Mouse (Mus musculus) limb, embryonic 12.5 days (tissue): ENCODE data around the gene Cyp26a1. TPM values are rescaled to one million over a fixed set of nuclear protein-coding genes. Genes with fewer than 3 reads are reported as not detected.

ENCODE experiments used
- ATAC-seq: fragments of 200-750 bp; cut with Nextera tagmentation; 2 replicates; pipeline ENCODE4 v1.8.0; 2017; ENCODE audit warnings: low read depth, moderate TSS enrichment; ENCODE audit not compliant: insufficient number of reproducible peaks, insufficient read depth, low FRiP score, low TSS enrichment
- H3K27ac ChIP-seq: fragments of 300-500 bp; sonication (generic); 2 replicates; pipeline ENCODE4 v1.5.1; 2016; ENCODE audit warnings: mild to moderate bottlenecking, moderate library complexity
- H3K27me3 ChIP-seq: fragments of 300-500 bp; sonication (generic); 2 replicates; pipeline ENCODE4 v1.6.1; 2016; ENCODE audit warnings: mild to moderate bottlenecking, moderate library complexity
- H3K36me3 ChIP-seq: fragments of 300-500 bp; sonication (generic); 2 replicates; pipeline ENCODE4 v1.6.1; 2016; ENCODE audit warnings: mild to moderate bottlenecking, moderate library complexity
- H3K4me1 ChIP-seq: fragments of 300-500 bp; sonication (generic); replicated peaks from 2 replicates; pipeline ENCODE4 v1.6.1; 2016
- H3K4me2 ChIP-seq: fragments of 300-500 bp; sonication (generic); 2 replicates; pipeline ENCODE4 v1.6.1; 2016; ENCODE audit warnings: mild to moderate bottlenecking, moderate library complexity
- H3K4me3 ChIP-seq: fragments of 300-500 bp; sonication (generic); replicated peaks from 2 replicates; pipeline ENCODE4 v1.5.1; 2016; ENCODE audit warnings: mild to moderate bottlenecking
- H3K9ac ChIP-seq: fragments of 300-500 bp; sonication (generic); replicated peaks from 2 replicates; pipeline ENCODE4 v1.6.1; 2016; ENCODE audit warnings: mild to moderate bottlenecking, moderate library complexity
- H3K9me3 ChIP-seq: fragments of 300-500 bp; sonication (generic); 2 replicates; pipeline ENCODE4 v1.6.1; 2016; ENCODE audit warnings: mild to moderate bottlenecking, moderate library complexity
- WGBS: fragments of 180-500 bp; shearing (Covaris S2); methylation state at CpG from one replicate; pipeline ENCODE4 v1.1.7; 2016; 5-methylcytosine and 5-hydroxymethylcytosine counted together
- polyA plus RNA-seq: library from polyadenylated mRNA; unstranded; fragments of >200 nt; fragmentation: Nextera tagmentation; extraction: Ambion mirVana; gene quantifications from 2 replicates; pipeline ENCODE4 v1.2.1, GENCODE M21; 2016

Cyp26a1 gene
- 6.0 and 6.6 TPM in 2 replicates for polyA plus RNA-seq

DNA sequence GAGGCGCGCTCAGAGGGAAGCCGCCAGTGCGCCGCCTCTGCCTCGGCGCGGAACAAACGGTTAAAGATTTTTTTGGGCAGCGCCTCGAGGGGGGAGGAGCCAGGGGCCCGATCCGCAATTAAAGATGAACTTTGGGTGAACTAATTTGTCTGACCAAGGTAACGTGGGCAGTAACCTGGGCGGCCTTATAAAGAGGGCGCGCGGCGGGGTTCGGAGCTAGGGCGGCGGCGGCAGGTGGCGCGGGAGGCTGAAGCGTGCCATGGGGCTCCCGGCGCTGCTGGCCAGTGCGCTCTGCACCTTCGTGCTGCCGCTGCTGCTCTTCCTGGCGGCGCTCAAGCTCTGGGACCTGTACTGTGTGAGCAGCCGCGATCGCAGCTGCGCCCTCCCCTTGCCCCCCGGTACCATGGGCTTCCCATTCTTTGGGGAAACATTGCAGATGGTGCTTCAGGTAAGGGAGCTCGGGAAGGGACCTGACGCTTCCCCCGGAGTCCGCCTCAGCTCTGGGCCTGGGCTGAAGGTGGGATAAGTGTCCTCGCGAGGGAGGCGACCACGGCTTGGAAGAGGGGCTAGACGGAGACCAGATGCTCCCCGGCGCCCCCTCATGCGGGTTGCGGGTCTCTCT is at the start of gene Cyp26a1:
TSS of gene Cyp26a1 (plus strand) at position 148 of the 622 bp plus-strand sequence.
- no peak within 1 kb of the TSS for H3K27ac ChIP-seq
- under 1% methylated on average over 51 of the region's 51 CpGs for WGBS
- peak within 1 kb of the TSS; percentile 39 for H3K4me3 ChIP-seq
- ATAC-seq, result no peak
- H3K27me3 ChIP-seq, result peaks cover 98% of the 10 kb centered on the region
- H3K9ac ChIP-seq, result 0 out of 2 replicates have a peak within 1 kb of the TSS, but pooled peaks have one; percentile 19
- no peaks in the 10 kb centered on the region for H3K36me3 ChIP-seq
- no peaks in the 10 kb centered on the region for H3K9me3 ChIP-seq
- peak within 1 kb of the TSS; percentile 57 for H3K4me2 ChIP-seq
- peaks cover 46% of the 10 kb centered on the region for H3K4me1 ChIP-seq

GRCm38 (mm10) chr19:37647994-37648393 is 49.6 kb upstream of the Cyp26a1 start:
- no peak overlapping the region for H3K4me3 ChIP-seq
- H3K27ac ChIP-seq, result no peak overlapping the region
- no peak overlapping the region for H3K9ac ChIP-seq
- ATAC-seq, result no peak
- no peak overlapping the region for H3K4me2 ChIP-seq
- no peaks in the 10 kb centered on the region for H3K27me3 ChIP-seq
- no peaks in the 10 kb centered on the region for H3K4me1 ChIP-seq
- H3K36me3 ChIP-seq, result no peaks in the 10 kb centered on the region
- H3K9me3 ChIP-seq, result no peaks in the 10 kb centered on the region
- 29% methylated on average over 2 of the region's 2 CpGs for WGBS

DNA sequence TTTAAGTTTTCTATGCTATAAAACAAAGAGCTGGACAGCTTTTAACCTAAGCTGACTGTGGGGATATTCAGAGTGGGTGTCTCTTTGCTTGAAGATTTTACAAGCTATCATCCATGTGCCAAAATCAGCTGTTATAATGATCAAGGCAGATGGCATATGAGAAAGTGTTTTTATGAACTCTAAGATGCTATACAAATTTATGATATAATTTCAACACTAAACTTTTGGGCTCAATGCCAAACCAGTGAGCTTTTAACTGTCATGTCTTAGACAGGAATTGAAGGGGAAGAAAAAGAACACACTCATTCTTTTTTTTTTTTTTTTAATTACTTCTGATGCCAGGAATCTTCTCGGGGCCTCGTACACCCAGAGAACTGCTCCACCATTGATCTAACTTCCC is 47.1 kb upstream of the Cyp26a1 start:
- no peak for ATAC-seq
- no peaks in the 10 kb centered on the region for H3K36me3 ChIP-seq
- no peaks in the 10 kb centered on the region for H3K9me3 ChIP-seq
- H3K4me1 ChIP-seq, result no peaks in the 10 kb centered on the region
- no peaks in the 10 kb centered on the region for H3K27me3 ChIP-seq
- H3K4me2 ChIP-seq, result no peak overlapping the region
- H3K9ac ChIP-seq, result no peak overlapping the region
- no peak overlapping the region for H3K4me3 ChIP-seq
- 63% methylated on average over 2 of the region's 2 CpGs for WGBS
- no peak overlapping the region for H3K27ac ChIP-seq

DNA sequence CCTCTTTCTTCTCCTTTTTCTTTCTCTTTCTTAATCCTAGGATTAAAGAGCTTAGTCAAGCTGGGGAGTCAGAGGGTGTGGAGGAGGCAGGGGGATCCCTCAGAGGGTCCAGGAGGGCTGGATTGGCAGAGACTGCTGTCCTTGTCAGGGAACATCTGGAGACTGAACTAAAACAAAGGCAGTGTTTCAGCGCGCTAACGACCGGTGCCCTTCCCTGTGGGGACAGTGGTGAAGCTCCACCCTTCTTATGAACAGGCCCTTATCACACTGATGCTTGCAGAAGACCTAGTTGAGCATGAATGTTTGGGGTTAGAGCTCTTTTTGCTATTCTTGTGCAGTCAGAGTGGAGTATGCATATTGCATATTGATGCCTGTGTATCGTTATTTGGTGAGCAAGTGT is 43.6 kb upstream of the Cyp26a1 start:
- WGBS, result 55% methylated on average over 5 of the region's 5 CpGs
- no peaks in the 10 kb centered on the region for H3K36me3 ChIP-seq
- no peaks in the 10 kb centered on the region for H3K9me3 ChIP-seq
- no peak overlapping the region for H3K4me2 ChIP-seq
- H3K4me3 ChIP-seq, result no peak overlapping the region
- no peak for ATAC-seq
- H3K4me1 ChIP-seq, result no peaks in the 10 kb centered on the region
- H3K27me3 ChIP-seq, result no peaks in the 10 kb centered on the region
- H3K27ac ChIP-seq, result no peak overlapping the region
- no peak overlapping the region for H3K9ac ChIP-seq

GRCm38 (mm10) chr19:37656441-37656840 is 41.2 kb upstream of the Cyp26a1 start:
- Histone ChIP-seq H3K27ac (no peak overlapping the region), H3K4me3 (no peak overlapping the region), H3K27me3 (no peaks in the 10 kb centered on the region), H3K9ac (no peak overlapping the region), H3K4me1 (no peaks in the 10 kb centered on the region), H3K36me3 (no peaks in the 10 kb centered on the region), H3K4me2 (no peak overlapping the region), H3K9me3 (no peaks in the 10 kb centered on the region)
- WGBS, result 7% methylated on average over 9 of the region's 9 CpGs
- no peak for ATAC-seq

DNA sequence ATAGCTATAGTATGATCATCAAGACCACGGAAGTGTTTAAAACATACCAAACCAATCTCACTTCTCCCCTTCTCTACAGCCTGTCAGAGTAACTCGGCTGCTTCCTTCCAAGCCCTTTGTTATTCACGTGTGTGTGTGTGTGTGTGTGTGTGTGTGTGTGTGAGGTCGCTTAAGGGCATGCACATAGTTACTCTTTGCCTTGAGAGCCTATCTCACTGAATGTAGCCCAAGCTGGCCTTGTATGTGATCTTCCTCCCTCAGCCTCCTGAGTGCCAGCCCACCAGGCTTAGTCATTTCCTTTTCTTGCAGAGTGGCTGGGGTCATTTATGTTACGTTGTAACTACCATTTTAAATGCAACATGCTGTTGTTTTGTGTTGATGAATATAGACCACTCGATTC is 32.3 kb upstream of the Cyp26a1 start:
- Histone ChIP-seq H3K36me3 (no peaks in the 10 kb centered on the region), H3K4me2 (no peak overlapping the region), H3K4me1 (no peaks in the 10 kb centered on the region), H3K9ac (no peak overlapping the region), H3K27ac (no peak overlapping the region), H3K27me3 (no peaks in the 10 kb centered on the region), H3K4me3 (no peak overlapping the region), H3K9me3 (no peaks in the 10 kb centered on the region)
- 77% methylated on average over 6 of the region's 6 CpGs for WGBS
- ATAC-seq, result no peak

DNA sequence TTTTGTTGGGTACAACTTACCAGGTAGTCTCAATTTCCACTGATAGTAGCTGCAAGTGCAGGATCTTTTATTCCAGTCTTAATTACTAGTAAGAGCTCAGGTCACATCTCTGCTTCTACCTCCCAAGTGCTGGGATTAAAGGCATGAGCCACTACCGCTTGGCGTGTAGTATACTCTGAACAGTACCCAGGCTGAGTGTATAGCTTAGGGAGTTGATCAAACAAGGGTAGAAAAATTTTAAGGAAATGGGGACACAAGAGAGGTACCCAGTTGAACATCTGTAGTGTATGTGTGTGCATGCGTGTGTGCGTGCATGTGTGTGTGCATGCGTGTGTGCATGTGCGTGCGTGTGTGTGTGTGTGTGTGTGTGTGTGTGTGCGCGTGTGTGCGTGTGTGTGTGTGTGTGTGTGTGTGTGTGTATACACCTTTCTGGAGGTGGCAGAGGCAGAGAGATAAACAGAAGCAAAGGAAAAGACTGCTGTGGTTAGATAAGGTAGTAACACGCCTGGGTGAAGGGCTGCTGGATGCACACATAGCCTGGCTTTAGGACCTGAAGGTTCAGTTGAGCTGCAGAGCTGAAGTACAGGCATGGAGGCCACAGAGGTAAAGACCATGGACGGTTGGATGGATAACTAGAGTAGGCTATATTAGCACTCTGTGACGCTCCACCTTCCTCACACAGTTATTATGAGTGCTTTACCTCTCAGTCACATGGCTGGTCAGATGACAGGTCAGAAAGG is 29.6 kb upstream of the Cyp26a1 start:
- no peaks in the 10 kb centered on the region for H3K27me3 ChIP-seq
- H3K4me1 ChIP-seq, result no peaks in the 10 kb centered on the region
- H3K27ac ChIP-seq, result no peak overlapping the region
- H3K9ac ChIP-seq, result no peak overlapping the region
- H3K4me3 ChIP-seq, result no peak overlapping the region
- H3K36me3 ChIP-seq, result no peaks in the 10 kb centered on the region
- WGBS, result 86% methylated on average over 13 of the region's 13 CpGs
- ATAC-seq, result no peak
- H3K4me2 ChIP-seq, result no peak overlapping the region
- H3K9me3 ChIP-seq, result no peaks in the 10 kb centered on the region

- no peak overlapping the region for H3K9ac ChIP-seq
- WGBS, result 87% methylated on average over 5 of the region's 5 CpGs
- no peak for ATAC-seq
Observed at GRCm38 (mm10) chr19:37668657-37669056, 28.9 kb upstream of the Cyp26a1 start.

DNA sequence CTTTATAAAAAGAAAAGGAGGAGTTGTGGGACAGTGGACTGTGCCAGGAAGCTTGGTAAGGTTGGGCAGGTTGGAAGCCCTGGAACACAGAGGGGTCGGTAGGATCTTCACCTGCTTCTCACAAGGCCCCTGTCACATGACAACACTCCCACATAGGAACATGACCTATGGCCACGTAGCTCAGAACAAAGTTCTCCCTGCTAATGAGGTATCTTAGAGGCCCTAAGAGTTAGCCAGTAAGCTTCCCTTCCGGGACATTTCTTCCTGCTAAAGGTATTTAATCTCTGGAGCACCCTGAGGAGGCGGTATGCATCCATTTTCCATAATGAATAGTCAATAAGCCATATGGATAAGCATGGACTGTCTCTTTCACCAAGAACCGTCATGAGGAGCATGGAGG is 28.1 kb upstream of the Cyp26a1 start:
- H3K9ac ChIP-seq, result no peak overlapping the region
- no peak overlapping the region for H3K27ac ChIP-seq
- ATAC-seq, result no peak
- H3K4me2 ChIP-seq, result no peak overlapping the region
- H3K4me1 ChIP-seq, result no peaks in the 10 kb centered on the region
- no peaks in the 10 kb centered on the region for H3K36me3 ChIP-seq
- no peaks in the 10 kb centered on the region for H3K27me3 ChIP-seq
- WGBS, result 87% methylated on average over 5 of the region's 5 CpGs
- no peaks in the 10 kb centered on the region for H3K9me3 ChIP-seq
- no peak overlapping the region for H3K4me3 ChIP-seq

More at GRCm38 (mm10) chr19:37668657-37669056, 28.9 kb upstream of the Cyp26a1 start:
- H3K27ac ChIP-seq, result no peak overlapping the region
- no peaks in the 10 kb centered on the region for H3K27me3 ChIP-seq
- no peaks in the 10 kb centered on the region for H3K9me3 ChIP-seq
- H3K4me1 ChIP-seq, result no peaks in the 10 kb centered on the region
- H3K4me2 ChIP-seq, result no peak overlapping the region
- no peak overlapping the region for H3K4me3 ChIP-seq
- H3K36me3 ChIP-seq, result no peaks in the 10 kb centered on the region

- Histone ChIP-seq H3K27me3 (0 out of 2 replicates have a peak, but pooled peaks cover 4% of the 10 kb centered on the region), H3K36me3 (no peaks in the 10 kb centered on the region), H3K27ac (no peak overlapping the region), H3K9ac (no peak overlapping the region), H3K4me1 (no peaks in the 10 kb centered on the region), H3K9me3 (no peaks in the 10 kb centered on the region), H3K4me3 (no peak overlapping the region), H3K4me2 (no peak overlapping the region)
- no peak for ATAC-seq
- 76% methylated on average over 12 of the region's 12 CpGs for WGBS
Observed at GRCm38 (mm10) chr19:37673393-37673792, 24.2 kb upstream of the Cyp26a1 start.

DNA sequence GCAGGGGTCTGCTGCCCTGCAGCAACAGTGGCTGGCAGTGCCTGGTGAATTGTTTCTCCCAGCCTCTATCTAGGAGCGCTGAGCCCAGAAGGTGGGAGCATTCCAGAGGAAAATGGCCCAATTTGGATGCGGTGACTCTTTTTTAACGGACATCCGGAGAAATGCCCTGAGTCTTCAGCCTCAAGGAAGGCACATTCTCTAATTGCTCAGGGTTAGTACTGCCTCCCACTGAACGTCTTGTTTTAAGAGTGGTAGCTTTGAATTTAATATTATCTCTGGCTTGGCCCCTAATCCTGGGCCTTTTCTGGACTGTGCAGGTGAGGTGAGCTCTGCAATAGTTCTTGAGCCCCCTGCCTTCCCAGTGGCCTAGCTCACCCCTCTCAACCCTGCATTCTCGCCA is 12.3 kb upstream of the Cyp26a1 start, which contains the start of gene Cyp26c1:
TSS of gene Cyp26c1 (plus strand) at position 301 of the 400 bp plus-strand sequence.
- Histone ChIP-seq H3K9me3 (no peaks in the 10 kb centered on the region), H3K27me3 (peaks cover 90% of the 10 kb centered on the region), H3K36me3 (no peaks in the 10 kb centered on the region), H3K9ac (no peak within 1 kb of the TSS), H3K4me1 (peaks cover 13% of the 10 kb centered on the region), H3K4me3 (peak within 1 kb of the TSS; percentile 19), H3K27ac (no peak within 1 kb of the TSS), H3K4me2 (peak within 1 kb of the TSS; percentile 38)
- 3% methylated on average over 6 of the region's 6 CpGs for WGBS
- no peak for ATAC-seq
